Mouse (Mus musculus) limb, embryonic 14.5 days (tissue): ENCODE measurements around the gene Bcl10. TPM values are rescaled to one million over a fixed set of nuclear protein-coding genes. Genes with fewer than 3 reads are reported as not detected.
"Not testable (repeated sequence)": the region's sequence is repeated elsewhere in the genome, so short reads cannot be mapped to it uniquely, and the experiment has no call there.

ENCODE experiments used
- ATAC-seq: fragments of 200-750 bp; cut with Nextera tagmentation; 2 replicates; pipeline ENCODE4 v1.8.0; 2017; ENCODE audit warnings: low read depth, moderate number of reproducible peaks, moderate TSS enrichment; ENCODE audit not compliant: low FRiP score
- DNase-seq: peaks from one replicate; pipeline ENCODE4 v3.0.0-alpha.2; 2015; ENCODE audit warnings: low spot score
- H3K27ac ChIP-seq: fragments of 300-500 bp; sonication (generic); replicated peaks from 2 replicates; pipeline ENCODE4 v1.5.1; 2014; ENCODE audit warnings: low read depth, mild to moderate bottlenecking, low read length, moderate library complexity, mixed read lengths
- H3K27me3 ChIP-seq: fragments of 300-500 bp; sonication (generic); 2 replicates; pipeline ENCODE4 v1.6.1; 2014; ENCODE audit warnings: low read length, mixed read lengths; ENCODE audit not compliant: control insufficient read depth, insufficient read depth
- H3K36me3 ChIP-seq: fragments of 300-500 bp; sonication (generic); 2 replicates; pipeline ENCODE4 v1.6.1; 2014; ENCODE audit warnings: mild to moderate bottlenecking, low read length, moderate library complexity, mixed read lengths; ENCODE audit not compliant: control insufficient read depth, insufficient read depth
- H3K4me1 ChIP-seq: fragments of 300-500 bp; sonication (generic); 2 replicates; pipeline ENCODE4 v1.6.1; 2014; ENCODE audit warnings: antibody characterized with exemption, low read length, mixed read lengths; ENCODE audit not compliant: control insufficient read depth, insufficient read depth
- H3K4me2 ChIP-seq: fragments of 300-500 bp; sonication (generic); replicated peaks from 2 replicates; pipeline ENCODE4 v1.6.1; 2014; ENCODE audit warnings: low read depth, mild to moderate bottlenecking, low read length, moderate library complexity; ENCODE audit not compliant: severe bottlenecking
- H3K4me3 ChIP-seq: fragments of 300-500 bp; sonication (generic); replicated peaks from 2 replicates; pipeline ENCODE4 v1.5.1; 2014; ENCODE audit warnings: low read length
- H3K9ac ChIP-seq: fragments of 300-500 bp; sonication (generic); 2 replicates; pipeline ENCODE4 v1.6.1; 2014; ENCODE audit warnings: mild to moderate bottlenecking, low read depth, low read length, moderate library complexity; ENCODE audit not compliant: severe bottlenecking
- H3K9me3 ChIP-seq: fragments of 300-500 bp; sonication (generic); 2 replicates; pipeline ENCODE4 v1.6.1; 2016; ENCODE audit warnings: low read length; ENCODE audit not compliant: control insufficient read depth
- POLR2A ChIP-seq: fragments of 200-500 bp; IDR thresholded peaks from 2 replicates; pipeline ENCODE4 v1.8.0; 2012; ENCODE audit warnings: inconsistent platforms, mild to moderate bottlenecking, moderate library complexity, borderline replicate concordance; ENCODE audit not compliant: insufficient read depth, insufficient read length; ENCODE audit errors: extremely low read depth
- WGBS: fragments of 180-500 bp; shearing (Covaris S2); extraction: QIAGEN DNeasy Blood & Tissue Kit; methylation state at CpG from one replicate; pipeline ENCODE4 v1.1.7; 2014; 5-methylcytosine and 5-hydroxymethylcytosine counted together
- polyA plus RNA-seq, 2 experiments: library from polyadenylated mRNA; depleted of rRNA in 1 of 2; stranded (reverse) in 1 of 2; unstranded in 1 of 2; fragments of >200 nt; fragmentation: Nextera tagmentation in 1 of 2; extraction: Ambion mirVana in 1 of 2; gene quantifications; 2 replicates each; pipeline versions ENCODE4 v1.2.1 to v1.2.3; 2012 to 2014

The Bcl10 gene
- polyA plus RNA-seq (2012; rRNA removed), result 25.5 and 26.0 TPM in 2 replicates
- 52.1 and 52.9 TPM in 2 replicates for polyA plus RNA-seq (2014; fragmentation: Nextera tagmentation; extraction: Ambion mirVana)

DNA sequence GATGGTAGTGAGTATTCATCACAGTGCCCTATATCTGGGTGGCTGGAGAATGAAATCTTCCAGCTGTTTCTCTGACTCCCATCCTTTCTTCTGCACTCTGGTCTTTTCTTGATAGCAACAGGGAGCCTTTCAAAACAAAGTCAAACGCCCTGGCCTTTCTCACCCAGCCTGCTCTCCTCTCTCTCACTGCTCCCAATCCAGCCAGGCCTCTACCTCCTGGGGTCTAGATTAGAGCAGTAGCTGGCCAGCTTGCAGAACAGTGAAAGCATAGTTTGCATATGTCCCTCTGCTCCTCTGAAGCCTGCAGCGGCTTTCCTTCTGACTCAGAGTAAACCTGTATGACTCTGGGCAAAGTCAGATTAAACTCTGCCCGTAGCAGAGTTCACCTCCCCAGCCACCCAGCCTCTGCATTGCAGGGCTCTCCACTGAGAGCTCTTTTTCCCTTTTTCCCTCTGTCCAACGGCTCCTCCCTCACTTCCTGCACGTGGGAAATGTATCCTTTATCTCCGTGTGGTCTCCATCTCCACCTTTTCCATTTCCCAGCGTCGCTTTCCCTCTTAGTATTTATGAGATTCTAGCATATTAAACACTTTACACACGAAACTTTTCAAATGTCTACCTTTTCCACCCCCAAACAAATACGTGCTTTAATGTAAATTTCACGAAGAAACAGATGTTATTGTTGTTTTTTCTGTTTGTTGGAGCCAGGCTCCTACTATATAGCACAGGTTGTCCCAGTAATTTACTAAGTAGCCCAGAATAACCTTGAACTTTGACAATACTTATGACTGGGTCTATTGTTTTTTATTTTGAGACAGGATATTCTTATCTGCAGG, at the start of gene Bcl10:
Gene Bcl10 (plus strand): TSS at position 786 of the 836 bp plus-strand sequence.
- no peak for TF ChIP-seq POLR2A
- Histone ChIP-seq H3K4me2 (peak within 1 kb of the TSS; percentile 48), H3K4me3 (peak within 1 kb of the TSS; percentile 29), H3K27me3 (no peaks in the 10 kb centered on the region), H3K4me1 (peaks cover 12% of the 10 kb centered on the region), H3K27ac (peak within 1 kb of the TSS; percentile 81), H3K36me3 (no peaks in the 10 kb centered on the region), H3K9me3 (0 out of 2 replicates have a peak, but pooled peaks cover 5% of the 10 kb centered on the region), H3K9ac (no peak within 1 kb of the TSS)
- WGBS, result 37% methylated on average over 11 of the region's 11 CpGs
- ATAC-seq (no peak), DNase-seq (no peak)

DNA sequence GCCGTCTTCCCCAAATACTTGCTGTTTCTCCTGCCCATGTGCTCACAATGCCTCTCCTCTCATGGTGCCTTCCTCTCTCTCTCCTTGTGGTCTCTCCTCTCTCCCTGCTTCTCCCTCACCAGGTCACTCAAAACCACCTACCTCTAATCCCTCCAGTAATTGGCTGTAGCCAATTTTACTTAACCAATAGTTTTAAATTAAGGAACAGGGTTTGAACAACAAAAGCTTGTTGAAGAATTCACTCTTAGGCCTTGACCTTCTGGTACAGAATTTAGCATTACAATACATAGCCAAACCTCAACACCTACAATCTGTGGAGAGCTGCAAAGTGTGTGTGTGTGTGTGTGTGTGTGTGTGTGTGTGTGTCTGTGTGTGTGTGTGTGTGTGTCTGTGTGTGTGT, 49.3 kb upstream of the Bcl10 start:
- H3K36me3 ChIP-seq, result no peaks in the 10 kb centered on the region
- no peaks in the 10 kb centered on the region for H3K27me3 ChIP-seq
- H3K4me1 ChIP-seq, result peaks cover 2% of the 10 kb centered on the region; the same call in 1 of the 2 replicates
- ATAC-seq, result no peak
- no peaks in the 10 kb centered on the region for H3K9me3 ChIP-seq
- DNase-seq, result no peak
- no peak overlapping the region for H3K4me2 ChIP-seq
- no peak overlapping the region for H3K27ac ChIP-seq
- 100% methylated on average over 1 of the region's 1 CpGs for whole genome bisulfite sequencing
- H3K9ac ChIP-seq, result no peak overlapping the region
- H3K4me3 ChIP-seq, result no peak overlapping the region
- TF ChIP-seq POLR2A, result no peak

DNA sequence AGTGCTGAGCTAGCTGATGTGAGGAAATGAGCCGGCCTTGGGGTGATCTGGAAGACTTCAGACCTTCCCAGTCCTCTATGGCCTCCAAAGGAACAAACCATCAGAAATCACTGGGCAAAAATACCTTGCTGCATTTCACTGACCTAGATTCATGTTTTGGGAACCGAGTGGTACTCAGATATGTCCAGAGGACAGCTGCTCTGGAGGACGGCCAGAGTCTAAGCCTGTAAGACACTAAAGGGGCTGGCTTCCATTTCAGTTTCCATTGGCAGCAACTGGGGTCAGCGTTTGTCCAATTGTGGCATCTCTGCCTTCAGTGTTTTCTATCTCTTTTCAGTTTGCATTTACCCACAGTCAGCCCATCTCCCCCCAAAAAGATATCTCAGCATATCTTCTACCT, 48.5 kb upstream of the Bcl10 start:
- Histone ChIP-seq H3K36me3 (no peaks in the 10 kb centered on the region), H3K4me2 (no peak overlapping the region), H3K9me3 (no peaks in the 10 kb centered on the region), H3K9ac (no peak overlapping the region), H3K4me3 (no peak overlapping the region), H3K27me3 (no peaks in the 10 kb centered on the region), H3K4me1 (peaks cover 2% of the 10 kb centered on the region; the same call in 1 of the 2 replicates), H3K27ac (no peak overlapping the region)
- no peak for TF ChIP-seq POLR2A
- DNase-seq, result peak; percentile 27
- ATAC-seq, result no peak
- 77% methylated on average over 4 of the region's 4 CpGs for WGBS

DNA sequence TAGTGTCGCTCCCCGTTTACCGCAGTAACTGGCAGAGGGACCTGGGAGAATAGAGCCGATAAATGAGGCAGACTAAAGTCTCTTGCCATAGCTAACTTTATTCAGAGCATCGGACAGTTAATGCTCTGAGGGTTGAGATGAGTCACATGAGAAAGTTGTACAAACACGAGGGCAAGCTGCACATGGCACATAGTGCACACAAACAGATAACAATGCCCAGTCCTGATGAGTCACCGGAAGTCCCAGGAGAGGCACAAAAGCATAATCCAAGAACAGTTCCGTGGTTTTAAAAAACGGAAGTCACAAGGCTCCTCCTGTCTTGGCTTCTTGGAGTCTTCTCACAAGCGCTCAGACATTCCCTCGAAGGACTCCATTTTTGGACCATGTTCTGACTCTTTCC, 46.5 kb upstream of the Bcl10 start:
- Histone ChIP-seq H3K4me3 (no peak overlapping the region), H3K9ac (no peak overlapping the region), H3K27me3 (no peaks in the 10 kb centered on the region), H3K9me3 (no peaks in the 10 kb centered on the region), H3K4me2 (no peak overlapping the region), H3K27ac (no peak overlapping the region), H3K4me1 (peaks cover 2% of the 10 kb centered on the region; the same call in 1 of the 2 replicates), H3K36me3 (no peaks in the 10 kb centered on the region)
- 91% methylated on average over 11 of the region's 11 CpGs for WGBS
- DNase-seq (no peak), ATAC-seq (no peak)
- TF ChIP-seq POLR2A, result no peak

DNA sequence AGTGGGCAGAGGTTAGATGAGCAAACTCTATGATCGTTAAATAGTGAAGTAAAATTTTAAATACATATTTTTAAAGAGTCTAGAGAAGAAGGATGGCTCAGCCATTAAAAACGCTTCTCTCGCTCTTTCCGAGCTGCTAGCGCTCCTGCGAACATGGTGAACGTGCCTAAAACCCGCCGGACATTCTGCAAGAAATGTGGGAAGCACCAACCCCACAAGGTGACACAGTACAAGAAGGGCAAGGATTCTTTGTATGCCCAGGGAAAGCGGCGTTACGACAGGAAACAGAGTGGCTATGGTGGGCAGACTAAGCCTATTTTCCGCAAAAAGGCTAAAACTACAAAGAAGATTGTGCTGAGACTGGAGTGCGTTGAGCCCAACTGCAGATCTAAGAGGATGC, 43.7 kb upstream of the Bcl10 start:
- ATAC-seq, DNase-seq: not testable (repeated sequence)

More for the DNA sequence above, 43.7 kb upstream of the Bcl10 start:
- not testable (repeated sequence) for H3K9me3 ChIP-seq, H3K27ac ChIP-seq, H3K4me1 ChIP-seq, H3K4me2 ChIP-seq, H3K36me3 ChIP-seq, H3K27me3 ChIP-seq, H3K4me3 ChIP-seq, H3K9ac ChIP-seq
- 87% methylated on average over 13 of the region's 14 CpGs for WGBS
